Mouse (Mus musculus): ENCODE measurements around the gene Pck2. TPM values are rescaled to one million over a fixed set of nuclear protein-coding genes. Genes with fewer than 3 reads are reported as not detected.

Pck2 gene
- polyA plus RNA-seq, 1 experiment = 34.7 TPM

GRCm38 (mm10) chr14:55524785-55525184 lies 15.3 kb upstream of the Pck2 start, which contains the start of gene Nrl:
Gene Nrl, minus strand, starts transcription at chr14:55524981.
- no peak within 1 kb of the TSS for H3K4me3 ChIP-seq (ENCODE audit: insufficient read depth, low read length)
- H3K4me1 ChIP-seq (ENCODE audit: control insufficient read depth, insufficient read depth, low read length) = no peaks in the 10 kb centered on the region
- H3K27ac ChIP-seq (ENCODE audit: insufficient read depth, low read depth, low read length) = no peak within 1 kb of the TSS
- TF ChIP-seq CTCF (IDR thresholded peaks at IDR 0.05; ENCODE audit: low read depth, low read length) (no peak), POLR2A (IDR thresholded peaks at IDR 0.05; ENCODE audit: borderline replicate concordance, low read depth, low read length) (no peak)

GRCm38 (mm10) chr14:55526674-55527073 lies 13.4 kb upstream of the Pck2 start:
- H3K4me1 ChIP-seq (ENCODE audit: control insufficient read depth, insufficient read depth, low read length) = no peaks in the 10 kb centered on the region
- H3K27ac ChIP-seq (ENCODE audit: insufficient read depth, low read depth, low read length) = no peak overlapping the region
- TF ChIP-seq CTCF (IDR thresholded peaks at IDR 0.05; ENCODE audit: low read depth, low read length) = no peak
- TF ChIP-seq POLR2A (IDR thresholded peaks at IDR 0.05; ENCODE audit: borderline replicate concordance, low read depth, low read length) = no peak

GRCm38 (mm10) chr14:55527940-55528339 lies 12.1 kb upstream of the Pck2 start:
- TF ChIP-seq POLR2A (IDR thresholded peaks at IDR 0.05; ENCODE audit: borderline replicate concordance, low read depth, low read length) (no peak), CTCF (IDR thresholded peaks at IDR 0.05; ENCODE audit: low read depth, low read length) (no peak)
- Histone ChIP-seq H3K27ac (ENCODE audit: insufficient read depth, low read depth, low read length) (no peak overlapping the region), H3K4me3 (ENCODE audit: insufficient read depth, low read length) (no peak overlapping the region), H3K4me1 (ENCODE audit: control insufficient read depth, insufficient read depth, low read length) (no peaks in the 10 kb centered on the region)

More at GRCm38 (mm10) chr14:55526674-55527073, 13.4 kb upstream of the Pck2 start:
- no peak overlapping the region for H3K4me3 ChIP-seq (ENCODE audit: insufficient read depth, low read length)

- no peak overlapping the region for H3K27ac ChIP-seq (ENCODE audit: insufficient read depth, low read depth, low read length)
- H3K4me1 ChIP-seq (ENCODE audit: control insufficient read depth, insufficient read depth, low read length) = peaks cover 8% of the 10 kb centered on the region
- no peak overlapping the region for H3K4me3 ChIP-seq (ENCODE audit: insufficient read depth, low read length)
- TF ChIP-seq POLR2A (IDR thresholded peaks at IDR 0.05; ENCODE audit: borderline replicate concordance, low read depth, low read length) = no peak
- peak; percentile 66 for TF ChIP-seq CTCF (IDR thresholded peaks at IDR 0.05; ENCODE audit: low read depth, low read length)
Observed at GRCm38 (mm10) chr14:55536116-55536745, 3.8 kb upstream of the Pck2 start.

- Histone ChIP-seq H3K4me1 (ENCODE audit: control insufficient read depth, insufficient read depth, low read length) (peaks cover 19% of the 10 kb centered on the region), H3K27ac (ENCODE audit: insufficient read depth, low read depth, low read length) (peak overlapping the region; percentile 66), H3K4me3 (ENCODE audit: insufficient read depth, low read length) (peak overlapping the region; percentile 93)
- TF ChIP-seq POLR2A (IDR thresholded peaks at IDR 0.05; ENCODE audit: borderline replicate concordance, low read depth, low read length) (no peak), CTCF (IDR thresholded peaks at IDR 0.05; ENCODE audit: low read depth, low read length) (no peak)
Observed at GRCm38 (mm10) chr14:55540787-55541321, 788 bp downstream of the Pck2 start.

GRCm38 (mm10) chr14:55542268-55542667 lies 2.2 kb downstream of the Pck2 start:
- no peak for TF ChIP-seq CTCF (IDR thresholded peaks at IDR 0.05; ENCODE audit: low read depth, low read length)
- no peak for TF ChIP-seq POLR2A (IDR thresholded peaks at IDR 0.05; ENCODE audit: borderline replicate concordance, low read depth, low read length)
- peaks cover 19% of the 10 kb centered on the region for H3K4me1 ChIP-seq (ENCODE audit: control insufficient read depth, insufficient read depth, low read length)
- H3K27ac ChIP-seq (ENCODE audit: insufficient read depth, low read depth, low read length) = no peak overlapping the region
- no peak overlapping the region for H3K4me3 ChIP-seq (ENCODE audit: insufficient read depth, low read length)

GRCm38 (mm10) chr14:55544334-55544733 lies 4.3 kb downstream of the Pck2 start:
- H3K4me1 ChIP-seq (ENCODE audit: control insufficient read depth, insufficient read depth, low read length) = peaks cover 19% of the 10 kb centered on the region
- TF ChIP-seq CTCF (IDR thresholded peaks at IDR 0.05; ENCODE audit: low read depth, low read length) (no peak), POLR2A (IDR thresholded peaks at IDR 0.05; ENCODE audit: borderline replicate concordance, low read depth, low read length) (no peak)

GRCm38 (mm10) chr14:55550191-55550590 lies 10.1 kb downstream of the Pck2 start:
- TF ChIP-seq POLR2A (IDR thresholded peaks at IDR 0.05; ENCODE audit: borderline replicate concordance, low read depth, low read length) = no peak
- no peak for TF ChIP-seq CTCF (IDR thresholded peaks at IDR 0.05; ENCODE audit: low read depth, low read length)
- Histone ChIP-seq H3K4me1 (ENCODE audit: control insufficient read depth, insufficient read depth, low read length) (peaks cover 10% of the 10 kb centered on the region), H3K4me3 (ENCODE audit: insufficient read depth, low read length) (no peak overlapping the region), H3K27ac (ENCODE audit: insufficient read depth, low read depth, low read length) (no peak overlapping the region)

More at GRCm38 (mm10) chr14:55544334-55544733, 4.3 kb downstream of the Pck2 start:
- H3K4me3 ChIP-seq (ENCODE audit: insufficient read depth, low read length) = no peak overlapping the region
- H3K27ac ChIP-seq (ENCODE audit: insufficient read depth, low read depth, low read length) = no peak overlapping the region

- Histone ChIP-seq H3K4me1 (ENCODE audit: control insufficient read depth, insufficient read depth, low read length) (peaks cover 14% of the 10 kb centered on the region), H3K4me3 (ENCODE audit: insufficient read depth, low read length) (no peak overlapping the region), H3K27ac (ENCODE audit: insufficient read depth, low read depth, low read length) (no peak overlapping the region)
- TF ChIP-seq POLR2A (IDR thresholded peaks at IDR 0.05; ENCODE audit: borderline replicate concordance, low read depth, low read length) (no peak), CTCF (IDR thresholded peaks at IDR 0.05; ENCODE audit: low read depth, low read length) (no peak)
Observed at GRCm38 (mm10) chr14:55551347-55551746, 11.3 kb downstream of the Pck2 start.

GRCm38 (mm10) chr14:55551794-55552193 lies 11.7 kb downstream of the Pck2 start:
- H3K4me3 ChIP-seq (ENCODE audit: insufficient read depth, low read length) = no peak overlapping the region
- no peak for TF ChIP-seq CTCF (IDR thresholded peaks at IDR 0.05; ENCODE audit: low read depth, low read length)
- no peak for TF ChIP-seq POLR2A (IDR thresholded peaks at IDR 0.05; ENCODE audit: borderline replicate concordance, low read depth, low read length)

More at GRCm38 (mm10) chr14:55551794-55552193, 11.7 kb downstream of the Pck2 start:
- Histone ChIP-seq H3K4me1 (ENCODE audit: control insufficient read depth, insufficient read depth, low read length) (peaks cover 18% of the 10 kb centered on the region), H3K27ac (ENCODE audit: insufficient read depth, low read depth, low read length) (no peak overlapping the region)

Measured in bone marrow macrophage, adult 2 months (primary cell).